Mouse (Mus musculus) lung, postnatal 0 days (tissue): ENCODE data around the gene Ttll8.

Source experiments
- CTCF ChIP-seq: IDR thresholded peaks from 2 replicates; pipeline ENCODE4 v1.5.1; 2016; ENCODE audit warnings: antibody characterized with exemption, mild to moderate bottlenecking
- EP300 ChIP-seq: IDR thresholded peaks from 2 replicates; pipeline ENCODE4 v1.6.1; 2016; ENCODE audit warnings: antibody characterized with exemption, mild to moderate bottlenecking, control low read depth

- TF ChIP-seq CTCF (no peak), EP300 (no peak)
Observed at GRCm38 (mm10) chr15:88848661-88849060, 105.6 kb downstream of the Ttll8 start.
